Mouse (Mus musculus) stomach, postnatal 0 days (tissue): ENCODE measurements at regions not wholly inside any gene's neighbourhood (a gene's known extent, or its start where the extent isn't known, plus 50 kb on each side); places are given as distances from the start of the nearest gene placed in this dataset.

Experiments
- CTCF ChIP-seq: IDR thresholded peaks from 2 replicates; pipeline ENCODE4 v1.5.1; 2016; ENCODE audit warnings: antibody characterized with exemption, low read depth, mild to moderate bottlenecking, moderate library complexity
- EP300 ChIP-seq: optimal IDR thresholded peaks from 2 replicates; pipeline ENCODE3; 2016; ENCODE audit warnings: antibody characterized with exemption

- no peak for TF ChIP-seq CTCF
- no peak for TF ChIP-seq EP300
These were observed 68.6 kb upstream of the BC052040 start for GRCm38 (mm10) chr2:115512891-115513290.
